Mouse (Mus musculus): ENCODE measurements around the gene Ajm1.
"Not testable (repeated sequence)": the region's sequence is repeated elsewhere in the genome, so short reads cannot be mapped to it uniquely, and the experiment has no call there.

DNA sequence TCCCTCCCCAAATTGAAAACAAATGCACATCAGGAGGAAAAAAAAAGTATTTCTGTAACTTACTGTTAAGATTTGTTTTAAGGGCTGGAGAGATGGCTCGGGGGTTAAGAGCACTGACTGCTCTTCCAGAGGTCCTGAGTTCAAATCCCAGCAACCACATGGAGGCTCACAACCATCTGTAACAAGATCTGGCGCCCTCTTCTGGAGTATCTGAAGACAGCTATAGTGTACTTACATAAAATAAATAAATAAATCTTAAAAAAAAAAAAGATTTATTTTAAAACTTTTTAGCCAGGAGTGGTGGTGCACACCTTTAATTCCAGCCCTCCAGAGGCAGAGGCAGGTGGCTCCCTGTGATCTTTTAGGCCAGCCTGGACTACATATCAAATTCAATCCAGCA, 26.1 kb downstream of the Ajm1 start:
- TF ChIP-seq CTCF (conservative IDR thresholded peaks at IDR 0.05; ENCODE audit: low read length) = peak; percentile 34
- not testable (repeated sequence) for TF ChIP-seq NANOG, POU5F1 (IDR thresholded peaks at IDR 0.05; ENCODE audit: borderline replicate concordance, low read length)

All from E14TG2a.4 (cell line).